Mouse (Mus musculus) c-Kit-positive CD71-positive TER-119-negative erythroid progenitor cells, embryonic 14.5 days (primary cell): ENCODE data around the gene Tssk1.
A peak's percentile ranks its signal among the peaks of the same experiment; 100 is the strongest.

Source experiments
- DNase-seq: peaks from one replicate; pipeline ENCODE4 v3.0.0-alpha.2; 2013; ENCODE audit warnings: low read depth

Tssk1 gene

GRCm38 (mm10) chr16:17898462-17898861 is 4.4 kb downstream of the Tssk1 start, which contains the start of the genes Dgcr2 and Tssk2:
Gene Dgcr2, minus strand, starts transcription at chr16:17898562.
Gene Tssk2, plus strand, starts transcription at chr16:17898637.
- no peak for DNase-seq

GRCm38 (mm10) chr16:17911052-17911595 is 17.1 kb downstream of the Tssk1 start, which contains the start of gene Ess2:
Gene Ess2, minus strand, starts transcription at chr16:17911348.
- DNase-seq: peak; percentile 98

- no peak for DNase-seq
Observed at GRCm38 (mm10) chr16:17914307-17915249, 20.6 kb downstream of the Tssk1 start, which contains the start of gene Gsc2. Gene Gsc2, minus strand, starts transcription at chr16:17915059.

- DNase-seq: no peak
Observed at GRCm38 (mm10) chr16:17920586-17920985, 26.6 kb downstream of the Tssk1 start.

GRCm38 (mm10) chr16:17921325-17922162 is 27.5 kb downstream of the Tssk1 start:
- DNase-seq: peak; percentile 97

- DNase-seq: no peak
Observed at GRCm38 (mm10) chr16:17922163-17922538, 28.1 kb downstream of the Tssk1 start.

- DNase-seq: no peak
Observed at GRCm38 (mm10) chr16:17927351-17928082, 33.5 kb downstream of the Tssk1 start.

- peak; percentile 78 for DNase-seq
Observed at GRCm38 (mm10) chr16:17928087-17928580, 34.1 kb downstream of the Tssk1 start, which contains the start of gene Slc25a1. Gene Slc25a1, minus strand, starts transcription at chr16:17928219.

- DNase-seq: peak; percentile 87
Observed at GRCm38 (mm10) chr16:17928627-17929104, 34.6 kb downstream of the Tssk1 start.

- DNase-seq: no peak
Observed at GRCm38 (mm10) chr16:17929211-17929610, 35.2 kb downstream of the Tssk1 start.

- no peak for DNase-seq
Observed at GRCm38 (mm10) chr16:17929631-17930030, 35.6 kb downstream of the Tssk1 start.

- no peak for DNase-seq
Observed at GRCm38 (mm10) chr16:17931906-17932460, 38.0 kb downstream of the Tssk1 start.

- no peak for DNase-seq
Observed at GRCm38 (mm10) chr16:17933594-17934444, 39.8 kb downstream of the Tssk1 start.

GRCm38 (mm10) chr16:17934445-17934910 is 40.5 kb downstream of the Tssk1 start:
- DNase-seq: no peak

- no peak for DNase-seq
Observed at GRCm38 (mm10) chr16:17936776-17937175, 42.8 kb downstream of the Tssk1 start.

- DNase-seq: no peak
Observed at GRCm38 (mm10) chr16:17938187-17938586, 44.2 kb downstream of the Tssk1 start.

GRCm38 (mm10) chr16:17938821-17939220 is 44.8 kb downstream of the Tssk1 start:
- DNase-seq: peak; percentile 74

- DNase-seq: peak; percentile 71
Observed at GRCm38 (mm10) chr16:17939255-17939751, 45.3 kb downstream of the Tssk1 start.

- DNase-seq: no peak
Observed at GRCm38 (mm10) chr16:17943466-17943865, 49.4 kb downstream of the Tssk1 start.
